Mouse (Mus musculus) olfactory bulb, adult 2 months (tissue): ENCODE data around the gene Srrt. TPM values are rescaled to one million over a fixed set of nuclear protein-coding genes. Genes with fewer than 3 reads are reported as not detected.

ENCODE experiments used
- H3K27ac ChIP-seq: fragments of 200-500 bp; 2 replicates; pipeline ENCODE4 v1.5.1; 2012; ENCODE audit warnings: low read depth, low read length; ENCODE audit not compliant: insufficient read depth
- H3K4me1 ChIP-seq: fragments of 200-500 bp; 2 replicates; pipeline ENCODE4 v1.6.1; 2012; ENCODE audit warnings: low read length; ENCODE audit not compliant: control insufficient read depth, insufficient read depth
- H3K4me3 ChIP-seq: fragments of 200-500 bp; 2 replicates; pipeline ENCODE4 v1.5.1; 2012; ENCODE audit warnings: mild to moderate bottlenecking, low read depth, low read length, moderate library complexity; ENCODE audit not compliant: insufficient read depth
- CTCF ChIP-seq: fragments of 200-500 bp; IDR thresholded peaks from 2 replicates; pipeline ENCODE4 v1.5.1; 2012; ENCODE audit warnings: low read depth, mild to moderate bottlenecking, low read length, moderate library complexity; ENCODE audit not compliant: insufficient read depth
- POLR2A ChIP-seq: fragments of 200-500 bp; IDR thresholded peaks from 2 replicates; pipeline ENCODE4 v1.6.1; 2012; ENCODE audit warnings: mild to moderate bottlenecking, low read depth, low read length, moderate library complexity; ENCODE audit not compliant: insufficient read depth
- WGBS: fragments of 180-500 bp; shearing (Covaris S2); methylation state at CpG from one replicate; pipeline ENCODE4 v1.1.7; 2018; 5-methylcytosine and 5-hydroxymethylcytosine counted together
- polyA plus RNA-seq: library from polyadenylated mRNA; stranded (reverse); fragments of >200 nt; gene quantifications from 2 replicates; pipeline ENCODE4 v1.2.4, GENCODE M21; 2012; ENCODE audit warnings: low replicate concordance; ENCODE audit not compliant: missing spikeins, insufficient read depth, insufficient read length

Gene Srrt
- 488 TPM in 1 of 2 replicates, not detected in the other for polyA plus RNA-seq

- TF ChIP-seq CTCF, result no peak
- TF ChIP-seq POLR2A, result peak; percentile 43
- H3K4me1 ChIP-seq, result no peaks in the 10 kb centered on the region
- H3K4me3 ChIP-seq, result peak within 1 kb of the TSS; percentile 91
- under 1% methylated on average over 72 of the region's 72 CpGs for WGBS
- peak within 1 kb of the TSS; percentile 97 for H3K27ac ChIP-seq
These were observed at the start of gene Srrt for GRCm38 (mm10) chr5:137307071-137307912. Gene Srrt, minus strand, starts transcription at chr5:137307674.

GRCm38 (mm10) chr5:137354091-137354490 is 46.6 kb upstream of the Srrt start:
- WGBS, result 87% methylated on average over 17 of the region's 17 CpGs
- H3K4me1 ChIP-seq, result peaks cover 13% of the 10 kb centered on the region
- H3K4me3 ChIP-seq, result no peak overlapping the region
- no peak overlapping the region for H3K27ac ChIP-seq
- TF ChIP-seq POLR2A (no peak), CTCF (no peak)

- Histone ChIP-seq H3K27ac (no peak overlapping the region), H3K4me3 (no peak overlapping the region), H3K4me1 (peaks cover 19% of the 10 kb centered on the region)
- 40% methylated on average over 16 of the region's 16 CpGs for WGBS
- no peak for TF ChIP-seq CTCF
- TF ChIP-seq POLR2A, result no peak
These were observed 44.8 kb upstream of the Srrt start for GRCm38 (mm10) chr5:137352011-137352975.

GRCm38 (mm10) chr5:137351394-137351793 is 43.9 kb upstream of the Srrt start:
- Histone ChIP-seq H3K27ac (no peak overlapping the region), H3K4me1 (peaks cover 19% of the 10 kb centered on the region), H3K4me3 (no peak overlapping the region)
- WGBS, result 42% methylated on average over 4 of the region's 4 CpGs
- TF ChIP-seq POLR2A (no peak), CTCF (no peak)

GRCm38 (mm10) chr5:137351058-137351380 is 43.5 kb upstream of the Srrt start:
- Histone ChIP-seq H3K4me1 (peaks cover 19% of the 10 kb centered on the region), H3K4me3 (peak overlapping the region; percentile 49; the same call in 1 of the 2 replicates), H3K27ac (no peak overlapping the region)
- TF ChIP-seq POLR2A, result no peak
- TF ChIP-seq CTCF, result no peak
- 32% methylated on average over 8 of the region's 8 CpGs for WGBS

- Histone ChIP-seq H3K4me3 (peak overlapping the region; percentile 49), H3K27ac (no peak overlapping the region), H3K4me1 (peaks cover 19% of the 10 kb centered on the region)
- 2% methylated on average over 55 of the region's 55 CpGs for WGBS
- TF ChIP-seq POLR2A, result no peak
- TF ChIP-seq CTCF, result no peak
These were observed 43.0 kb upstream of the Srrt start for GRCm38 (mm10) chr5:137350205-137351057.

- WGBS, result 1% methylated on average over 32 of the region's 32 CpGs
- TF ChIP-seq CTCF (no peak), POLR2A (no peak; the same call in 1 of the 2 replicates)
- peaks cover 19% of the 10 kb centered on the region for H3K4me1 ChIP-seq
These were observed 42.1 kb upstream of the Srrt start, which contains the start of gene Ephb4 for GRCm38 (mm10) chr5:137349384-137350204. Gene Ephb4, plus strand, starts transcription at chr5:137350109.

GRCm38 (mm10) chr5:137348482-137349383 is 41.3 kb upstream of the Srrt start:
- no peak overlapping the region for H3K27ac ChIP-seq
- 2% methylated on average over 33 of the region's 33 CpGs for WGBS
- peaks cover 19% of the 10 kb centered on the region for H3K4me1 ChIP-seq
- no peak overlapping the region for H3K4me3 ChIP-seq
- TF ChIP-seq CTCF, result no peak
- TF ChIP-seq POLR2A, result no peak

More at GRCm38 (mm10) chr5:137349384-137350204, 42.1 kb upstream of the Srrt start, which contains the start of gene Ephb4:
- Histone ChIP-seq H3K4me3 (peak within 1 kb of the TSS; percentile 49), H3K27ac (no peak within 1 kb of the TSS)
